Mouse (Mus musculus) Patski (cell line): ENCODE measurements at regions not wholly inside any gene's neighbourhood (a gene's known extent, or its start where the extent isn't known, plus 50 kb on each side); places are given as distances from the start of the nearest gene placed in this dataset.
"Not testable (repeated sequence)": the region's sequence is repeated elsewhere in the genome, so short reads cannot be mapped to it uniquely, and the experiment has no call there.

Experiments
- ATAC-seq: fragments of 100-300 bp; one replicate; pipeline ENCODE4 v1.8.0; 2021
- CTCF ChIA-PET: fragments of 350-600 bp; sonication (Branson Sonifier 250); formaldehyde crosslinking; loops from one replicate; lab custom pipeline; 2022; ENCODE audit warnings: inconsistent platforms; lab: Charles Lee
- POLR2A ChIA-PET: fragments of 350-600 bp; sonication (Branson Sonifier 250); formaldehyde crosslinking; loops from one replicate; lab custom pipeline; 2022; ENCODE audit warnings: antibody characterized with exemption, inconsistent platforms; lab: Charles Lee
- DNase-seq: peaks from one replicate; pipeline ENCODE4 v3.0.0-alpha.2; 2011; ENCODE audit warnings: low read depth, low spot score
- H3K27me3 ChIP-seq: fragments of 371-371 bp; one replicate; pipeline ENCODE4 v1.5.1; 2021
- CTCF ChIP-seq: fragments of 100-300 bp; IDR thresholded peaks from one replicate; pipeline ENCODE4 v1.5.1; 2021
- in situ Hi-C: fragments of 300-500 bp; cut with MboI; formaldehyde crosslinking; loops from 3 replicates; pipeline ENCODE4 v1.11.1; 2018; ENCODE audit warnings: low pct_unique_long_range_greater_than_20kb, mixed read lengths

DNA sequence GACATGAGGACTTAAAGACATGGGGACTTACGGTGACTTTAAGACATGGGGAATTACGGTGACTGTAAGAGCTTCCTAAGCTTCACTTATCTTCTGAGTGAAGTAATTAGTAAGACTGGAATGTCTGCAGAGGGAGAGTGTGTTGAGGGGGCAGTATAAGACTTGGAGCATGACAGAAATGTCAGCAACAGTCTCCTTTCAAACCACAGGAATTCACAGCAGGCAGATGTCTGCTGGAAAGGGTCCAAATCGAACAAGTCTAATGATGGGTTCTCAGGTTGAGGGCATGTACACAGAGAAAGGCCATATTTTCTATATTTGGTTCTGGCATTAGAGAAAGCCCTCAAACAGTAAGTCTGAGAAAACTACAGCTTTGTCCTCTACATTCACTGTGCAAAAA lies 705.2 kb downstream of the Rapgef2 start:
- CTCF ChIA-PET: interaction anchor here (1.1 to 1.7 kb wide), 5 partner anchors 10 to 29 kb away, joined by 3 to 8 read pairs (median 4); no protein-coding TSS in a partner anchor
- peaks cover 9% of the 10 kb centered on the region for H3K27me3 ChIP-seq
- in situ Hi-C loops: no loop called here
- TF ChIP-seq CTCF: no peak
- ATAC-seq (peak; percentile 69), DNase-seq (peak; percentile 41)
- POLR2A ChIA-PET: no interaction called here

DNA sequence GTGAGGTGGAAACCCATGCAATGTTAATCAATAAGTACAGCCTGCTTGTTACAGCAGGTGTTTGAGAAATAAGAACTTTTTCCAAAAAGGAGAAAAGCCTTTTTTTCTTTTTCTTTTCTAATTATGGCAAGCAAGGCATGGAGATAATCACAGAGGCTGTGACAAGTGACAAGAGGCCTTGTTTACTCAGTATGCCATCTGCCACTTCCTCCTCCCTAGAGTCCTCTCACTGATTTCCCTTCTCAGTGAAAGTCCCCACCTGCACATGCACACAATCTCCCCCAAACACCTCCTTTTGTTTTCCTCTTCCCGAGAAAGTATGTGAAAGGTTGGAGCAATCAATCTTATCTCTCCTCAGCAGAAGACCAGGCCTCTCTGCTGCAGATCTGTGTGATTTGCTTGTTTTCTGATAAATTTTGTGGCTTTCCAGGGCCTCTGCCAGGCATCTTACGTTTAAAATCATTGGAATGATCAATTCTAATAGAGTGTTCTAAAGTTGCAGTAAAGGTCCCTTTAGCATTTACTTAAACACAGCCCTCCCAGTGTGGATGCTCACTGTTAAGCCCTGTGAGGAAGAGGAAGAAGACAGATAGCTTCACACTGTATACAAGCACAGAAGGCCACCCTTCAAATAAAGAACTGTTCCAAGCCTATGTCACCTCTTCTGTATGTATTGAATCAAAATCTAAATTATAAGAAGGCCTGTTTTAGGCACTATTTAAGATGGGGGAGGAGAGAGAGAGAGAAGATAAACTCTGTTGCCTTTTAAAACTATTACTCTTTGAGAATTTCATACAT lies 710.5 kb downstream of the Rapgef2 start:
- no peak for TF ChIP-seq CTCF
- in situ Hi-C loops: no loop called here
- no peak for ATAC-seq
- POLR2A ChIA-PET: no interaction called here
- no peaks in the 10 kb centered on the region for H3K27me3 ChIP-seq
- CTCF ChIA-PET: no interaction called here
- DNase-seq: no peak

GRCm38 (mm10) chr3:78574807-78575206 lies 711.5 kb downstream of the Rapgef2 start:
- no peak for ATAC-seq
- H3K27me3 ChIP-seq: no peaks in the 10 kb centered on the region
- ChIA-PET POLR2A (no interaction called here), CTCF (no interaction called here)
- DNase-seq: no peak
- no peak for TF ChIP-seq CTCF
- in situ Hi-C loops: no loop called here

GRCm38 (mm10) chr3:78573299-78573698 lies 713.0 kb downstream of the Rapgef2 start:
- no peak for TF ChIP-seq CTCF
- ATAC-seq (no peak), DNase-seq (no peak)
- H3K27me3 ChIP-seq: no peaks in the 10 kb centered on the region
- POLR2A ChIA-PET: no interaction called here
- CTCF ChIA-PET: no interaction called here
- in situ Hi-C loops: no loop called here

GRCm38 (mm10) chr3:78564926-78565325 lies 721.4 kb downstream of the Rapgef2 start:
- DNase-seq, H3K27me3 ChIP-seq, POLR2A ChIA-PET, ATAC-seq, CTCF ChIA-PET, in situ Hi-C loops: not testable (repeated sequence)
